Mouse (Mus musculus): ENCODE results near the gene Sh3glb2. TPM values are rescaled to one million over a fixed set of nuclear protein-coding genes. Genes with fewer than 3 reads are reported as not detected.

Gene Sh3glb2
- polyA plus RNA-seq, 1 experiment = 30.8 TPM

- H3K36me3 ChIP-seq (ENCODE audit: control insufficient read depth, insufficient read depth, low read length, poor library complexity, severe bottlenecking) = peaks cover 3% of the 10 kb centered on the region; the same call in 1 of the 2 replicates
- no peaks in the 10 kb centered on the region for H3K9me3 ChIP-seq (replicated peaks; ENCODE audit: control insufficient read depth, insufficient read depth, low read length, poor library complexity, severe bottlenecking)
- TF ChIP-seq EP300 (IDR thresholded peaks at IDR 0.05; ENCODE audit: insufficient read depth, low read depth, low read length) = no peak
- no peak for TF ChIP-seq CTCF (IDR thresholded peaks at IDR 0.05; ENCODE audit: low read depth, low read length)
- TF ChIP-seq POLR2A (IDR thresholded peaks at IDR 0.05; ENCODE audit: insufficient read depth, low read length) = peak; percentile 80
- H3K4me1 ChIP-seq (ENCODE audit: control insufficient read depth, insufficient read depth, low read length) = no peaks in the 10 kb centered on the region
- H3K27ac ChIP-seq (ENCODE audit: insufficient read depth, low read length) = no peak within 1 kb of the TSS
- H3K9ac ChIP-seq (ENCODE audit: low read depth, poor library complexity, severe bottlenecking) = peak within 1 kb of the TSS; percentile 69
- peak within 1 kb of the TSS; percentile 78 for H3K4me3 ChIP-seq (ENCODE audit: low read depth, low read length)
- H3K27me3 ChIP-seq (ENCODE audit: control insufficient read depth, insufficient read depth, low read length, poor library complexity, severe bottlenecking) = no peaks in the 10 kb centered on the region
These were observed 4.9 kb upstream of the Sh3glb2 start, which contains the start of gene Miga2 for GRCm38 (mm10) chr2:30363773-30364650. TSS of gene Miga2 (plus strand) at chr2:30364233.

DNA sequence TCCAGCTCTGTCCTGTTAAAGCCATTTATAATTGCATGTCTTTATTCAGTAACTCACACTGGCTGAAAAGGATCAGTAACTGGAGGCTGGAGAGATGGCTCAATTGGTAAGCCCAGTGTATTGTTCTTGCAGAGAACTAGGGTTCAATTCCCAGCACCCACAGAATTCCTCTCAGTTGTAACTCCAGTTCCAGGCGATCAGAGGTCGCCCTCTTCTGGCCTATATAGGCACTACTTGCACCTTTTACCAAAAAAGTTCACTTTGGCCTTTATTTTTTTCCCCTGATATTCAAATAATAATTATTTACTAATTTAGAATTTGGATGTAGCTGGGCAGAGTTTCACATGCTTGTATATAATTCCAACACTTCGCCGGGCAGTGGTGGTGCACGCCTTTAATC, 3.7 kb upstream of the Sh3glb2 start:
- Histone ChIP-seq H3K27ac (ENCODE audit: insufficient read depth, low read length) (no peak overlapping the region), H3K9me3 (replicated peaks; ENCODE audit: control insufficient read depth, insufficient read depth, low read length, poor library complexity, severe bottlenecking) (no peaks in the 10 kb centered on the region), H3K4me3 (ENCODE audit: low read depth, low read length) (no peak overlapping the region), H3K27me3 (ENCODE audit: control insufficient read depth, insufficient read depth, low read length, poor library complexity, severe bottlenecking) (no peaks in the 10 kb centered on the region), H3K36me3 (ENCODE audit: control insufficient read depth, insufficient read depth, low read length, poor library complexity, severe bottlenecking) (no peaks in the 10 kb centered on the region), H3K9ac (ENCODE audit: low read depth, poor library complexity, severe bottlenecking) (no peak overlapping the region), H3K4me1 (ENCODE audit: control insufficient read depth, insufficient read depth, low read length) (no peaks in the 10 kb centered on the region)
- TF ChIP-seq POLR2A (IDR thresholded peaks at IDR 0.05; ENCODE audit: insufficient read depth, low read length) (no peak), EP300 (IDR thresholded peaks at IDR 0.05; ENCODE audit: insufficient read depth, low read depth, low read length) (no peak), CTCF (IDR thresholded peaks at IDR 0.05; ENCODE audit: low read depth, low read length) (no peak)

- Histone ChIP-seq H3K9me3 (replicated peaks; ENCODE audit: control insufficient read depth, insufficient read depth, low read length, poor library complexity, severe bottlenecking) (no peaks in the 10 kb centered on the region), H3K36me3 (ENCODE audit: control insufficient read depth, insufficient read depth, low read length, poor library complexity, severe bottlenecking) (no peaks in the 10 kb centered on the region), H3K9ac (ENCODE audit: low read depth, poor library complexity, severe bottlenecking) (no peak overlapping the region), H3K4me3 (ENCODE audit: low read depth, low read length) (no peak overlapping the region), H3K27ac (ENCODE audit: insufficient read depth, low read length) (no peak overlapping the region), H3K27me3 (ENCODE audit: control insufficient read depth, insufficient read depth, low read length, poor library complexity, severe bottlenecking) (no peaks in the 10 kb centered on the region), H3K4me1 (ENCODE audit: control insufficient read depth, insufficient read depth, low read length) (peaks cover 3% of the 10 kb centered on the region)
- TF ChIP-seq EP300 (IDR thresholded peaks at IDR 0.05; ENCODE audit: insufficient read depth, low read depth, low read length) (no peak), POLR2A (IDR thresholded peaks at IDR 0.05; ENCODE audit: insufficient read depth, low read length) (no peak), CTCF (IDR thresholded peaks at IDR 0.05; ENCODE audit: low read depth, low read length) (no peak)
These were observed 1.5 kb upstream of the Sh3glb2 start for GRCm38 (mm10) chr2:30360626-30361025.

DNA sequence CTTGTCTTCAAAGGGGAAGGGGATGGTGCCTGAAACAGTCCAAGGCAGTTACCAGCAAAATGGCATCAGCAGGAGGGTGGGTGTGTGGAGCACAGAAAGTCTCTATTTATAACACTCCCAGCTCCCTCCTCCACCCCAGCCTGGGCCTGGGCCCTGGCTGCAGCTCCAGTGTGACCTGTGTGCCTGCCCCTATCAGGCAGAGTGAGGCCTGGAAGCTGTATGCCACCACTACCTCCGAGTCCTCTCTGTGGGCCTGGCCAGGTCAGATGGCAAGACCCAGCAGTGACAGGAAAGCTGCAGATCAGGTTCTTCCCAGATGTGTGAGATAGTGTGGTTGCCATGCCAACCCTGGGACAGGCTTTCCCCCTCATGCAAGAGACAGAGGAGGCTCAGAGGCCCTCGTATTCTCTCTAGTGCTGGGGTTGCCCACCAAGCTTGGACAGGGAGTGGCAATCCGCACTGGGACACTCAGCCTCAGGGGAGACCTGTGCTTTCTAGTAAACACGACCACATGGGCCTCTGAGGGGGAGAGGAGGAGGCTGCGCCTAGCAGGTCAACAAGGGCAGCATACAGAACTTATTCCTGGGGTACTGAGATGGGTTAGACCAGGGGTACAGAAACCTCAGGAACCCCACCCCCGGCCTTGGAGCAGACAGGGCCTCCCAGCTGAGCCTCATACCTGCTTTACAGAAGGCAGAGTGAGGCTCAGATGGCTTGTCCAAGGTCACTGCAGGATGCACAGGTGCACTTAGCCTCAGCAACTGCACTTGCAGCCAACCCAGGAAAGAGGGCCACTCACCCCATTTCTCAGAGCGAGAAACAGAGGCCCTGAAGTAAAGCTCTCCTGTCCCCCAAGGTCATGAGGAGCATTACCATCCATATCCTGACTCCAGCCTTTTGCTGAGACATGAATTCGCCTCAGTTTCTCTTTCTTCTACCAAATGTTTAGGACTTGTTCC, 1.3 kb downstream of the Sh3glb2 start:
- no peaks in the 10 kb centered on the region for H3K27me3 ChIP-seq (ENCODE audit: control insufficient read depth, insufficient read depth, low read length, poor library complexity, severe bottlenecking)
- H3K27ac ChIP-seq (ENCODE audit: insufficient read depth, low read length) = no peak overlapping the region
- TF ChIP-seq EP300 (IDR thresholded peaks at IDR 0.05; ENCODE audit: insufficient read depth, low read depth, low read length) = no peak
- TF ChIP-seq CTCF (IDR thresholded peaks at IDR 0.05; ENCODE audit: low read depth, low read length) = no peak
- no peak for TF ChIP-seq POLR2A (IDR thresholded peaks at IDR 0.05; ENCODE audit: insufficient read depth, low read length)
- peaks cover 3% of the 10 kb centered on the region for H3K4me1 ChIP-seq (ENCODE audit: control insufficient read depth, insufficient read depth, low read length)
- H3K36me3 ChIP-seq (ENCODE audit: control insufficient read depth, insufficient read depth, low read length, poor library complexity, severe bottlenecking) = no peaks in the 10 kb centered on the region
- H3K9ac ChIP-seq (ENCODE audit: low read depth, poor library complexity, severe bottlenecking) = peak overlapping the region; percentile 60
- peak overlapping the region; percentile 51 for H3K4me3 ChIP-seq (ENCODE audit: low read depth, low read length)
- H3K9me3 ChIP-seq (replicated peaks; ENCODE audit: control insufficient read depth, insufficient read depth, low read length, poor library complexity, severe bottlenecking) = no peaks in the 10 kb centered on the region

DNA sequence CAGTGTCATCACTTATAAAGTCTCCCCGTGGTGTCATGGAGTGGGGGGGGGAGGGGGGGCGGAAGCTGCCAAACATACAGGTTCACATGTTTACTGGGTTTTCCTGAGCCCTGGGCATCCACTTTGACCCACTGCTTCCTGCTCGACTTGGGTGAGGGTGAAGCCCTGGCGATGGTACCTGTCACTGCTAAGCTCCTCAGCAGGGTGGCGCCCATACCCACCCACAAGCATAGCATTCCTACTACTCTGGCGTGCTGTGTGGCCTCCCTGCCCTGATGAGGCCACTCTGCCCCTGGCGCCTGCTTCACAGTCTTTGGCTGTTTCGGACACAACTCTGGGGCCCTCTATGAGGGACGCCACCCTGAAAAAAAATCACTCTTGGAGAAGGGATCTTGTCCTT, 2.2 kb downstream of the Sh3glb2 start:
- H3K9ac ChIP-seq (ENCODE audit: low read depth, poor library complexity, severe bottlenecking) = no peak overlapping the region
- no peak overlapping the region for H3K27ac ChIP-seq (ENCODE audit: insufficient read depth, low read length)
- H3K4me1 ChIP-seq (ENCODE audit: control insufficient read depth, insufficient read depth, low read length) = peaks cover 3% of the 10 kb centered on the region
- no peak overlapping the region for H3K4me3 ChIP-seq (ENCODE audit: low read depth, low read length)
- H3K27me3 ChIP-seq (ENCODE audit: control insufficient read depth, insufficient read depth, low read length, poor library complexity, severe bottlenecking) = no peaks in the 10 kb centered on the region
- H3K36me3 ChIP-seq (ENCODE audit: control insufficient read depth, insufficient read depth, low read length, poor library complexity, severe bottlenecking) = no peaks in the 10 kb centered on the region
- H3K9me3 ChIP-seq (replicated peaks; ENCODE audit: control insufficient read depth, insufficient read depth, low read length, poor library complexity, severe bottlenecking) = no peaks in the 10 kb centered on the region
- TF ChIP-seq EP300 (IDR thresholded peaks at IDR 0.05; ENCODE audit: insufficient read depth, low read depth, low read length) = no peak
- no peak for TF ChIP-seq CTCF (IDR thresholded peaks at IDR 0.05; ENCODE audit: low read depth, low read length)
- no peak for TF ChIP-seq POLR2A (IDR thresholded peaks at IDR 0.05; ENCODE audit: insufficient read depth, low read length)
